Mouse (Mus musculus): Measurements from ENCODE around the gene Gpr37.

GRCm38 (mm10) chr6:25663942-25664341, 26.6 kb downstream of the Gpr37 start:
- peak; percentile 21; the same call in 1 of the 3 replicates for TF ChIP-seq TAL1 (IDR thresholded peaks at IDR 0.05; ENCODE audit: low read length)
- TF ChIP-seq GATA1 (IDR thresholded peaks at IDR 0.05; ENCODE audit: low read length): no peak
